Mouse (Mus musculus) heart, adult 2 months (tissue): ENCODE measurements around the gene Gpr176.

Experiments
- CTCF ChIP-seq: fragments of 200-600 bp; IDR thresholded peaks from 2 replicates; pipeline ENCODE4 v1.8.1; 2022; ENCODE audit warnings: antibody characterized with exemption, mild to moderate bottlenecking, moderate library complexity
- POLR2A ChIP-seq: fragments of 200-500 bp; IDR thresholded peaks from 2 replicates; pipeline ENCODE4 v1.6.1; 2011; ENCODE audit warnings: mild to moderate bottlenecking, low read depth, low read length, control low read depth; ENCODE audit not compliant: insufficient read depth

DNA sequence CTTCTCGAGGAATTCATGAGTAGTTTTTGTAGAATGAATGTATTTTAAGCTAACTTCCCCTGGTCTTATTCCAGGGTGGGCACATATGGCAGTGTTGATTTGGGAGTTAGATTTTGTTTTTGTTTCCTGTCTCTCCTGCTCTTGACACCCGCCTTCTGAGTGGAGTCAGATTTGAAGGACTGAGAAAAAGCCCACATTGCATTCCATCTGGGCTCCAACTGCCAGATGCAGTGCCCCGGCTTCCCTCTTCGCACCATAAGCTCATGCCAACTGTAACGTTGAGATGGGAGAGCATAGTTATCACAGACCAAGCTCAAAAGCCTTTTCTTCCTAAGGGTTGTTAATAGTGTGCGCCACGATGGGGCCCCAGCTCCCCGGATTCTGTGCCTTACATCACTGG lies 110.5 kb downstream of the Gpr176 start:
- TF ChIP-seq CTCF (no peak), POLR2A (no peak)
